Mouse (Mus musculus) heart, embryonic 14.5 days (tissue): ENCODE data around the gene Rnf145. TPM values are rescaled to one million over a fixed set of nuclear protein-coding genes. Genes with fewer than 3 reads are reported as not detected.

Experiments used
- microRNA-seq: library from miRNA; unstranded; fragments of <30 nt; microRNA quantifications from one replicate; pipeline ENCODE4, GENCODE M21; 2016
- polyA plus RNA-seq: library from polyadenylated mRNA; unstranded; fragments of >200 nt; fragmentation: Nextera tagmentation; extraction: Ambion mirVana; gene quantifications from 2 replicates; pipeline ENCODE4 v1.2.1, GENCODE M21; 2014

The Rnf145 gene
- polyA plus RNA-seq, 1 experiment from 2014 or later: 66.7 TPM

Small RNA genes within 50 kb of the gene (microRNA-seq; reads per million reads assigned to microRNA genes)
- not detected for gene Gm22121

Other genes with a start within 250 kb of the Rnf145 start
- not detected in 2 replicates for gene Il12b, start 118.9 kb upstream of the Rnf145 start, polyA plus RNA-seq
- gene Ublcp1, start 48.5 kb upstream of the Rnf145 start, polyA plus RNA-seq: 40.7 and 45.7 TPM in 2 replicates
- gene Ebf1, start 98.4 kb downstream of the Rnf145 start, polyA plus RNA-seq: 17.0 and 17.7 TPM in 2 replicates